Mouse (Mus musculus) gastrocnemius, postnatal 14 days (tissue): ENCODE measurements around the gene Lrrfip1. TPM values are rescaled to one million over a fixed set of nuclear protein-coding genes. Genes with fewer than 3 reads are reported as not detected.

Experiments used
- DNase-seq: peaks from one replicate; pipeline ENCODE4 v3.0.0; 2021; ENCODE audit warnings: mixed read lengths
- intact Hi-C: fragments of 180-260 bp; cut with DNase I; formaldehyde crosslinking; loops from one replicate; pipeline ENCODE4 v1.15.1; 2025; ENCODE audit warnings: low total_unique reads
- total RNA-seq, 2 experiments: library from RNA; stranded (reverse); gene quantifications; 2 replicates each; pipeline ENCODE4 v1.2.3; 2021

Lrrfip1 gene
- total RNA-seq, 2 experiments from 2014 or later: 202 to 236 TPM

- DNase-seq: no peak
- intact Hi-C loops: no loop called here
Observed at GRCm38 (mm10) chr1:90995916-90996315, 2.6 kb upstream of the Lrrfip1 start.

- intact Hi-C loops: no loop called here
- DNase-seq: no peak
Observed at GRCm38 (mm10) chr1:90997136-90997535, 1.4 kb upstream of the Lrrfip1 start.

GRCm38 (mm10) chr1:90997641-90998040 lies 896 bp upstream of the Lrrfip1 start:
- DNase-seq: no peak
- intact Hi-C loops: no loop called here

GRCm38 (mm10) chr1:90998891-90999611 lies 514 bp downstream of the Lrrfip1 start:
- intact Hi-C loops: no loop called here
- no peak for DNase-seq

GRCm38 (mm10) chr1:90999911-91000601 lies 1.5 kb downstream of the Lrrfip1 start:
- no peak for DNase-seq
- intact Hi-C loops: no loop called here

- no peak for DNase-seq
Observed at GRCm38 (mm10) chr1:91001101-91001500, 2.6 kb downstream of the Lrrfip1 start.

GRCm38 (mm10) chr1:91001871-91002539 lies 3.5 kb downstream of the Lrrfip1 start:
- intact Hi-C loops: no loop called here
- DNase-seq: no peak

More at GRCm38 (mm10) chr1:91001101-91001500, 2.6 kb downstream of the Lrrfip1 start:
- intact Hi-C loops: no loop called here

- intact Hi-C loops: no loop called here
- no peak for DNase-seq
Observed at GRCm38 (mm10) chr1:91002641-91003040, 4.1 kb downstream of the Lrrfip1 start.

- intact Hi-C loops: no loop called here
- no peak for DNase-seq
Observed at GRCm38 (mm10) chr1:91003522-91004253, 5.2 kb downstream of the Lrrfip1 start.

GRCm38 (mm10) chr1:91006037-91006436 lies 7.5 kb downstream of the Lrrfip1 start:
- intact Hi-C loops: no loop called here
- DNase-seq: no peak

- no peak for DNase-seq
- intact Hi-C loops: no loop called here
Observed at GRCm38 (mm10) chr1:91006708-91007107, 8.2 kb downstream of the Lrrfip1 start.

- intact Hi-C loops: no loop called here
- no peak for DNase-seq
Observed at GRCm38 (mm10) chr1:91008147-91008682, 9.7 kb downstream of the Lrrfip1 start.

GRCm38 (mm10) chr1:91008746-91009145 lies 10.2 kb downstream of the Lrrfip1 start:
- intact Hi-C loops: no loop called here
- no peak for DNase-seq

- no peak for DNase-seq
Observed at GRCm38 (mm10) chr1:91009266-91009665, 10.7 kb downstream of the Lrrfip1 start.

GRCm38 (mm10) chr1:91010216-91010615 lies 11.7 kb downstream of the Lrrfip1 start:
- no peak for DNase-seq
- intact Hi-C loops: no loop called here

More at GRCm38 (mm10) chr1:91009266-91009665, 10.7 kb downstream of the Lrrfip1 start:
- intact Hi-C loops: no loop called here

GRCm38 (mm10) chr1:91010716-91011115 lies 12.2 kb downstream of the Lrrfip1 start:
- no peak for DNase-seq
- intact Hi-C loops: no loop called here

GRCm38 (mm10) chr1:91011336-91011735 lies 12.8 kb downstream of the Lrrfip1 start:
- no peak for DNase-seq
- intact Hi-C loops: no loop called here

GRCm38 (mm10) chr1:91013803-91014202 lies 15.3 kb downstream of the Lrrfip1 start:
- DNase-seq: no peak
- intact Hi-C loops: no loop called here

- DNase-seq: peak; percentile 28
- intact Hi-C loops: no loop called here
Observed at GRCm38 (mm10) chr1:91015571-91015970, 17.0 kb downstream of the Lrrfip1 start.
